Mouse (Mus musculus) spleen, adult 12 weeks (tissue): Measurements from ENCODE around the gene Irf2bp1.

Experiments
- DNase-seq: peaks from one replicate; pipeline ENCODE4 v3.0.0; 2022; ENCODE audit warnings: low spot score

Gene Irf2bp1

DNA sequence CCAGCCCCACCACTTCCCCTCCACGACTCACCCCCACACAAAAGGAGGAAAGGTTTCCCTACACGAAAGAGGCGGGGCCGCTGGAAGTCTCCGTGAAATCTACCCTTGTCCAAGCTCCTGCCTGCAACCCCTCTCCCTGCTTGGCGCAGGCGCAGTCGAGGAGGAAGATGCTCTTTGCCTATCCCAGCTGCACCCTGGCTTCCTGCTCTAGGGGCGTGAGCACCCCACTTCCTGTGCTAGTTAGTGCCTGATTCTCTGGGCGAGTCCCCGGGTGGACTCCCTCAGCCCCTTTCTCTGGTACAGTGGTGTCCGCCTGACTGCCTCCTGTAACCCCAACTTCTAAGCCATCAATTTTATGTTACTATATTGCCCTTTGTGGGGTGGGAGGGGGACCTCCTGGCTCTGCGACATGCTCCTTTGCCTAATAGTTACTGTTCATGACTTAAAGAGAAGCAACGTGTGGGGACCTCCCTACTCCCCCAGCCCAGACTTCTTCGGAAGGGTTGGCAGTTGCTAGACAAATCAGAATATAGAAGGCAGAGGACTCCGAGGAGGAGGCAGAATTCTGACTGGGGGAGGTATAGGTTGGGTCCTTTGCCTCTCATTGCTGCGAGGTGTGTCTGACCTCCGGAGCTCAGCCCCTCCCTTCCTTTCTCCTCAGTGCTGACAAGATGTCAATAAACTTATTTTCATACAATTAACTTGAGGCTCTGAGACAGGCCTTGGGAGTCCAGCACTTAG is 2.6 kb upstream of the Irf2bp1 start:
- DNase-seq = peak; percentile 64

DNA sequence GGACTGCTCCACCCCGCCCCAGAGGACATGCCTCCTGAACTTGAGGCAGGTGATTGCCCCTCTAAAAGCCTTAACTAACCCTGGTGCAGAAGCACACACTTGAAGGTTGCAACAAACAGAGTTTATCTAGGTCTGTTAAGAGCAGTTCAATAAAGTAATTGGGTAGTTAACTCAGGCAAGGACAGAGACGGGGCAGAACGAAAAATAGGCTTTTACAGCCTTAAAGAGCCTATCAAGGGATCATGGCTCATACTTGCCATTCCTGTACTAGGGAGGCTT is 2.1 kb upstream of the Irf2bp1 start:
- no peak for DNase-seq

DNA sequence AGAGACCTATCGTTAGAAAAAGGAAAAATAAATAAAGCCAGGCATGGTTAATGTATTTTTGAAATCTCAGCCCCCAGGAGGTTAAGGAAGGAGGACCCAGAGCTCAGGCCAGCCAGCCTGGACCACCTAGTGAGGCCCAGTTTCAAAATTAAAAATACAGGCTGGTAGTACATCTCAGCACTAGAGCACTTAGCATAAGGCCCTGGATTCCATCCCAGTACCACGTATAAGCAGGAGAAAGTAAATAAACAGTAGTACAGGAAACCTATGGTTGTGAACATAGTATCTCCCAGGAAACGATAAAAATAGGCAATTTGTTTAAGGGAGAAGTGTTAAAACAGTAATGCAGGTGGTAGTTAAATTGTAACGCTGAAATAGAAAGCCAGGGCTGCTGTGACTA is 1.7 kb upstream of the Irf2bp1 start:
- DNase-seq = no peak

- DNase-seq = peak; percentile 70
Measured at GRCm38 (mm10) chr7:19002848-19003498, 871 bp upstream of the Irf2bp1 start.

GRCm38 (mm10) chr7:19004631-19005079 is 811 bp downstream of the Irf2bp1 start:
- peak; percentile 31 for DNase-seq

DNA sequence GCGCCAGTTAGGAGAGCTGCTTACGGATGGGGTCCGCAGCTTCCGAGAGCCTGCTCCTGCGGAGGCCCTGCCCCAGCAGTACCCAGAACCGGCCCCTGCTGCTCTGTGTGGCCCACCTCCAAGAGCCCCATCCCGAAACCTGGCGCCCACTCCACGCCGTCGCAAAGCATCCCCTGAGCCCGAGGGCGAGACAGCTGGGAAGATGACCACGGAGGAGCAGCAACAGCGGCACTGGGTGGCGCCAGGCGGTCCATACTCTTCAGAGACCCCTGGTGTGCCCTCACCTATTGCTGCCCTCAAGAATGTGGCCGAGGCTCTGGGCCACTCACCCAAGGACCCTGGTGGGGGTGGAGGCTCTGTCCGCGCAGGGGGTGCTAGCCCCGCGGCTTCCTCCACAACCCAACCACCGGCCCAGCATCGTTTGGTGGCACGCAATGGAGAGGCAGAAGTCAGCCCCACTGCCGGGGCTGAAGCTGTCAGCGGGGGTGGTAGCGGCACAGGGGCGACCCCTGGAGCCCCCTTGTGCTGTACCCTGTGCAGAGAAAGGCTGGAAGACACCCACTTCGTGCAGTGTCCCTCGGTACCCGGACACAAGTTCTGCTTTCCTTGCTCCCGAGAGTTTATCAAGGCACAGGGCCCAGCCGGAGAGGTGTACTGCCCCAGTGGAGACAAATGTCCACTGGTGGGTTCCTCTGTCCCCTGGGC is 1.7 kb downstream of the Irf2bp1 start:
- no peak for DNase-seq

DNA sequence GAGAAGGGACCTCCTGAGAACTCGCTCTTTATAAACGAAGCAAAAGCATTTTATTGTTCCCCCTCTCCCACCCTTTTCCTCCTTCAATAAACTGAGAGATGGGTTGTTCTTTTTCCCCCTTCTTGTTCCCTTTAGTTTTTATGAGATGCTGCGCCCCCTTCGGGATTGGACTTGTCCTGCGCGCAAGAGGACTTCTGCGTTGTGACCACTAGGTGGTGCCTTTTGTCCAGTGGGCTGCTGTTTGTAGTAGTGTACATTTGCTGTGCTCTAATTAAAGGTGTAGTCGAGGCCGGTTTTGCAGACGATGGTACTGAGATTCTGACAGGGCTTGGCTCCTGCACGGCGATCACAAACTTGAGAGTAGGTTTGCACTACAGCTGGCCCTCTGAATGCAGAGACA is 2.6 kb downstream of the Irf2bp1 start:
- peak; percentile 68 for DNase-seq

GRCm38 (mm10) chr7:19007026-19007977 is 3.5 kb downstream of the Irf2bp1 start:
- no peak for DNase-seq

DNA sequence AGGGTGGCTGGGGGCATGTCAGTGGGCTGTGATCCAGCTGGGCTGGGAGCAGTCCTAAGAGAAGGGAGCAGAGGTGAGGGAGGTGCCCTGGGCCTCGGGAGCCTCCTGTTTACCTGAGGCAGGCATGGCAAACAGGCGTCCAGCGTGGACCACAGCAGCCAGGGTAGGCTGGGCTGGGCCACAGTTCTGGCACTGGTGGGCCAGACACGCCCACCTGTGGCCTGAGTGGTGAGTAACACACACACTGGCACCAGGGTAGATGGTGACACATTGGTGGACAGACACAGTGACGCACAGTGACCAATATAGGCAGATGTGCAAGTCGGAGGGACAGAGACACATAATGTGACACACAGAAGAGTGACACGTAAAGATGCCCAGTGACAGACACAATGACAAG is 6.7 kb downstream of the Irf2bp1 start:
- DNase-seq = no peak

GRCm38 (mm10) chr7:19012025-19012621 is 8.3 kb downstream of the Irf2bp1 start:
- DNase-seq = no peak

DNA sequence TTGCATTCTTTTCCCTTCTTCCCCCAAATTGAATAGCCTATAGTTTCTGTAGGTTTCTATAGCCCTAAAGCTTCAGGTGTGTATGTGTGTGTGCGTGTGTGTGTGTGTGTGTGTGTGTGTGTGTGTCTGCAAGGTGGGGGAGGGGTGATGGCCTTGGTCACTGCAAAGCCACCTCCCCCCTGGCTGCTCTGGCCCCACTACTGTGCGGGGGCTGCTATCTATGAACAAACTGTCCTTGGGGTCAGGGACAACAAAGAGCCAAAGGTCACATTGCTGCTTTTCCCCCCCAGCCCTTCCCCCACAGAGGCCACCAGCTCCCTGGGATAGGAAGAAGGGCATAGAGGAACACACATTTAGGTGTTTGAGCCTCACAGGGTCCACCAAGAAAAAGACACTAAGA is 9.0 kb downstream of the Irf2bp1 start:
- DNase-seq = no peak

DNA sequence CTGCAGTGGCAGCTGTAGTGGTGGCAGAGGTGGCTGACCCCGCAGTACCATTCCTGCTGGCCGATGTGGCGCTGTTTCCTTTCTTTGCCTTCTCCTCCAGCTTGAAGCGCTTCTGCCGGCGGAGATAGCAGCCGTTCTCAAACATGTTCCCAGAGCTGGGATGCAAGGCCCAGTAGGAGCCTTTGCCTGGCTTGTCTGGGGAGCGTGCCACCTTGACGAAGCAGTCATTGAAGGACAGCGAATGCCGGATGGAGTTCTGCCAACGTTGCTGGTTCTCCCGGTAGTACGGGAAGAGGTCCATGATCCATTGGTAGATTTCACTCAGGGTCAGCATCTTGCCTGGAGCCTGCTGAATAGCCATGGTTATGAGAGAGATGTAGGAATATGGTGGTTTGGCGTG is 10.6 kb downstream of the Irf2bp1 start:
- no peak for DNase-seq

- no peak for DNase-seq
Measured at GRCm38 (mm10) chr7:19016042-19016441, 12.2 kb downstream of the Irf2bp1 start.

DNA sequence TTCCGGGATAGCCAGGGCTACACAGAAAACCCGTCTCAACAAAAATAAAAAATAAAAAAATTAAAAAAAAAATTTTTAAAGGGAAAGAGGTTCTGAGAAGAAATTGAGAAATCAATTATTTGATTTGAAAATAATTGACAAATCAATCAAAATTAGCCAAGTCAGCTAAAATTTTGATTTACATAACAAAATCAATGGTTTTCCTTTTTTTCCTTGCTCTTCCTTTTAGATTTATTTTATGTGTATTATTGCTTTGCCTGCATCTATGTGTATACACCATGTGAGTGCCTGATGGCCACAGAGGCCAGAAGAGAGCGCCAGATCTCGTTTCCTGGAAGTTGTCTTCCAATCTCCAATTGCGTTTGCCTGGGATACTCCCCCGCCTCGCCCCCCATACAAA is 14.1 kb downstream of the Irf2bp1 start:
- no peak for DNase-seq

GRCm38 (mm10) chr7:19021048-19021447 is 17.2 kb downstream of the Irf2bp1 start:
- DNase-seq = no peak

- no peak for DNase-seq
Measured at GRCm38 (mm10) chr7:19022189-19022958, 18.5 kb downstream of the Irf2bp1 start.

DNA sequence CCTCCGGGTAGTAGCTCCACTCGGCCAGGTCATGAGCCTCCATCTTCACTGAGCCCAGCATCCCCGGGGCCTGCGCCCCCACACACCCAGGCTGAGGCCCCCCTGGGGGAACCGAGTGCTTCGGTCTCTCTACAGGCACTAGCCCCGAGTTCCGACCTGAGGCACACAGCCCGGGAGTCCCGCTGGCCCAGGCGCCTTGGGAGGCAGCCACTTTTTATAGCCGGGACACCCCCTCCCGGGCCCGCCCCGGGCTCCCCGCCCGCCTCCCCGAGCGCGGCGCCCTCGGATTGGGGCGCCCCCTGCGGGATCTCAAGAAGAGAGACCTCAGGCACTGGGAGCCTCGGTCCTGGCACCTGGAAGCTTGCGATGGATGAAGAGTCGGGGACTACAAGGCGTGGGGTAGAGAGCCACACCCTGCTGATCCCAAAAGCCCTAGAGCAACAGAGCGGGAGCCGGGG is 19.5 kb downstream of the Irf2bp1 start, which contains the start of gene Foxa3:
Foxa3 (minus strand) TSS at position 182 of the 458 bp plus-strand sequence.
- DNase-seq = peak; percentile 17

- peak; percentile 93 for DNase-seq
Measured at GRCm38 (mm10) chr7:19024096-19024506, 20.3 kb downstream of the Irf2bp1 start, which contains the start of gene Sympk. Gene Sympk (plus strand): TSS chr7:19024377.

DNA sequence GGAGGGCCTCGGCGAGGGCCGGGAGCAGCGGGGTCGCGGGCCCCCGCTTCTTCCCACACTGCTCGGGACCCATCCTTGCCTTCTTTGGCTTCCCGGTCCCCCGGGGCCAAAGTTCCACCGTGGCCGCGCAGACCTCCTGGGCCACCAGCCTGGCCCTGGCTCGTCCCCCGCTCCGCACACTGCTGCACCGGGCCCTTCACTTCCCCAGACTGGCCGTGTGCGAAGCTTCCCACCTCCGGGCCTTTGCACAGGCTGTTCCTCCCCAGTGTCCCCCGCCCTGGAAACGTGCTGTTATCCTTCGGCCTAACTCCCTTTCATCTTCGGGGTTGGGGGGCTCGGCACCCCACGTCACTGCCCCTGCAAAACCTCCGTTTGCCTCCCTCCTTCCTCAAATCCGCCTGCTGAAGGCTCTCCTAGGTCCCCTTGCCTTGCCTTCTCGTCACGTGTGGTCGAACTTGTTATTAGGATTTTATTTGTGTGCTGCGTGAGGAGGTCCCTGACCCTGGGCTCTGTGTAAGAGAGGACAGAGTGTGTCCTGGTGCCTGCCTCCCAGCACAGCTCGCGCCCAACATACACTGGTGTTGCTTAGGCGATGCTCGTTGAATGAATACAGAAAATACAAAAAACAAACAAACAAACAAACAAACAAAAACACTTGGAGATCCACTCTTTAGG is 20.9 kb downstream of the Irf2bp1 start:
- DNase-seq = peak; percentile 21

- DNase-seq = no peak
Measured at GRCm38 (mm10) chr7:19028067-19028466, 24.2 kb downstream of the Irf2bp1 start.
